Mouse (Mus musculus) intestine, embryonic 16.5 days (tissue): ENCODE results near the gene Thada. TPM values are rescaled to one million over a fixed set of nuclear protein-coding genes. Genes with fewer than 3 reads are reported as not detected.

Experiments
- ATAC-seq: fragments of 200-750 bp; cut with Nextera tagmentation; 2 replicates; pipeline ENCODE4 v1.8.0; 2017; ENCODE audit warnings: moderate TSS enrichment, moderate library complexity
- H3K27ac ChIP-seq: fragments of 300-500 bp; sonication (generic); 2 replicates; pipeline ENCODE4 v1.5.1; 2014; ENCODE audit warnings: mild to moderate bottlenecking, low read length
- H3K27me3 ChIP-seq: fragments of 300-500 bp; sonication (generic); replicated peaks from 2 replicates; pipeline ENCODE4 v1.6.1; 2014; ENCODE audit warnings: low read length, control low read depth, mixed read lengths; ENCODE audit not compliant: control insufficient read depth, insufficient read depth
- H3K36me3 ChIP-seq: fragments of 300-500 bp; sonication (generic); 2 replicates; pipeline ENCODE4 v1.6.1; 2014; ENCODE audit warnings: low read length, control low read depth; ENCODE audit not compliant: control insufficient read depth, insufficient read depth
- H3K4me1 ChIP-seq: fragments of 300-500 bp; sonication (generic); 2 replicates; pipeline ENCODE4 v1.6.1; 2014; ENCODE audit warnings: low read length, control low read depth, mixed read lengths; ENCODE audit not compliant: control insufficient read depth, insufficient read depth
- H3K4me2 ChIP-seq: fragments of 300-500 bp; sonication (generic); 2 replicates; pipeline ENCODE4 v1.6.1; 2014; ENCODE audit warnings: low read depth, low read length, control low read depth
- H3K4me3 ChIP-seq: fragments of 300-500 bp; sonication (generic); 2 replicates; pipeline ENCODE4 v1.5.1; 2014; ENCODE audit warnings: mild to moderate bottlenecking, low read length
- H3K9ac ChIP-seq: fragments of 300-500 bp; sonication (generic); 2 replicates; pipeline ENCODE4 v1.6.1; 2014; ENCODE audit warnings: low read depth, low read length
- H3K9me3 ChIP-seq: fragments of 300-500 bp; sonication (generic); 2 replicates; pipeline ENCODE4 v1.6.1; 2016; ENCODE audit warnings: low read length, control low read depth; ENCODE audit not compliant: control insufficient read depth
- WGBS: fragments of 180-500 bp; shearing (Covaris S2); extraction: QIAGEN DNeasy Blood & Tissue Kit; methylation state at CpG from one replicate; pipeline ENCODE4 v1.1.7; 2014; 5-methylcytosine and 5-hydroxymethylcytosine counted together
- polyA plus RNA-seq: library from polyadenylated mRNA; unstranded; fragments of >200 nt; fragmentation: Nextera tagmentation; extraction: Ambion mirVana; gene quantifications from 2 replicates; pipeline ENCODE4 v1.2.1, GENCODE M21; 2015

Thada gene
- polyA plus RNA-seq, 1 experiment from 2014 or later: 5.3 TPM

DNA sequence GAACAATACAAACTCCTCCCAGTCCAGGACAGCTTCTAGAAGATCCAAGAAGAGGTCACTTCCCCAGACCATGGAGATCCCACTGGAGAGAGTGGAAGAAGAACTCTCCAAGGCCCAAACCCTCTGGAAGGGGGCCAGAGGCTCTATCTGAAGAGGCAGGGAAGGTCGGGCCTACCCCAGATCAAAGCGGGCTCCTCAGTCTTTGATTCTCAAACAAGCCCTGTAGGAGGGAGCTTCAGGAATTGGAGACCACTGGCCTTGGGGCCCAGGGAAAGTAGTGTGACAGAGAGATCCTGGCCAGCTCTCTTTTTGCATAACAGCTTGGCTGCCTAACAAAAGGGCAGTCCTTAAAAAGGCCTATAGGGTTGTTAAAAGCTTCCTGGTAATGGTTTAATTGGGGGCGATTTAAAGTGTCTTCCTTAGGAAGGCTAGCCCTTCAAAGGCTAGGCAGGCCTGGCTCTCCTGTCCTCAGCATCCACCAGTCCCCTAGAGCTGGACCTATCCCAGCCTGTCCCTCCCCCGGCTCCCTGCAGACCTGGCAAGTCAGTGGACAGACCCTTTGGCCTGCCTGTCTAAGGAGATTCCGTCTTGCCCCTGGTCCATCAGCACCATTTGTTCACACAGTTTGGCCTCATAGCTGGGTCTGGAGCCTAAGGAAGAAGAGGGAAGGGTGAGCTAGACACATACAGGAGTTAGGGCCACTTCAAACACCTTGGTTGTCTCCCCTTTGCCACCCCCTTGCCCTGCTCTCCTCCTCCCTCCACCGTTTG, 313.6 kb downstream of the Thada start:
- H3K27me3 ChIP-seq: no peaks in the 10 kb centered on the region
- H3K9ac ChIP-seq: no peak overlapping the region
- 0 out of 2 replicates have a peak overlapping the region, but pooled peaks have one; percentile 16 for H3K27ac ChIP-seq
- H3K36me3 ChIP-seq: no peaks in the 10 kb centered on the region
- no peaks in the 10 kb centered on the region for H3K9me3 ChIP-seq
- H3K4me3 ChIP-seq: no peak overlapping the region
- 46% methylated on average over 6 of the region's 6 CpGs for WGBS
- no peak for ATAC-seq
- peaks cover 44% of the 10 kb centered on the region for H3K4me1 ChIP-seq
- H3K4me2 ChIP-seq: no peak overlapping the region

DNA sequence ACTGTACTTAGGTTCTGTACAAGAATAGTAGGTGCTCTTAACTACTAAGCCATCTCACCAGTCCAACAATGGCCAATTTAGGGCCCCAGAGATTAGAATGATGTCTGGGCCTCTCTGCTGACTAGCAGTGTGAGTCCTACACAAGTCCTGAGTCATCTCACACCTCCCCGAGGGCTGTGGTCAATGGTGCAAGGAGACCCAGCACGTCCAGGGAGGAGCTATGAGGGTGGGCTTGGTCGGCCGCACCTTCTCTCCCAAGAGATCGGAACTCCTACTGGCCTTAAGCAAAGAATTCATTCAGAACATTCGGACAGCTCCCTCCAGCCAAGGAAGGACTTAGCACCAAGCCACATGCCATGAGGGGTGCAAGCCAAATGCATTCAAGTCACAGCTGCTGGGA, 314.7 kb downstream of the Thada start:
- no peak for ATAC-seq
- H3K36me3 ChIP-seq: no peaks in the 10 kb centered on the region
- H3K27ac ChIP-seq: no peak overlapping the region
- no peaks in the 10 kb centered on the region for H3K9me3 ChIP-seq
- H3K27me3 ChIP-seq: no peaks in the 10 kb centered on the region
- H3K4me2 ChIP-seq: no peak overlapping the region
- WGBS: 71% methylated on average over 6 of the region's 6 CpGs
- peaks cover 54% of the 10 kb centered on the region for H3K4me1 ChIP-seq
- no peak overlapping the region for H3K9ac ChIP-seq
- no peak overlapping the region for H3K4me3 ChIP-seq

DNA sequence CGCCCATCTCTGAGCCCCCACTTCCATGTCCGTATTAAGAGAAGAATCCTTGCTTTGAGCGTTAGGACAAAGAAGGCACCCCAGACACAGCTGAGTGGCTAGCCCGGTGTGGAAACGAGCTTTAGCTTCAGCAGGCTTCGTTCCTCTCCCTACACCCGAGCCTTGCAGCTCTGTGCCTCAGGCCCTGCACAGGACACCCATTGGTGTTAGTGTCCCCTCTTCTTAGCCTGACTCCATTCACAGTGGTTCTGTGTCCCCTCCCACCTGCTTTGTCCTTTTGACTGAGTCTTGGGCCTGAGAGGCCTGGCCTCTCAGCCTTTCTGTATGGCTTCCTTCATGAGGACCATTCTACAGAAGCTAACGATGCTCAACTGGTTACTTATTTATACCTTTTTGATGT, 315.7 kb downstream of the Thada start:
- Histone ChIP-seq H3K9me3 (no peaks in the 10 kb centered on the region), H3K4me3 (no peak overlapping the region), H3K36me3 (no peaks in the 10 kb centered on the region), H3K4me2 (no peak overlapping the region), H3K27me3 (no peaks in the 10 kb centered on the region), H3K27ac (no peak overlapping the region), H3K9ac (no peak overlapping the region), H3K4me1 (peaks cover 60% of the 10 kb centered on the region)
- 81% methylated on average over 8 of the region's 8 CpGs for WGBS
- ATAC-seq: no peak

DNA sequence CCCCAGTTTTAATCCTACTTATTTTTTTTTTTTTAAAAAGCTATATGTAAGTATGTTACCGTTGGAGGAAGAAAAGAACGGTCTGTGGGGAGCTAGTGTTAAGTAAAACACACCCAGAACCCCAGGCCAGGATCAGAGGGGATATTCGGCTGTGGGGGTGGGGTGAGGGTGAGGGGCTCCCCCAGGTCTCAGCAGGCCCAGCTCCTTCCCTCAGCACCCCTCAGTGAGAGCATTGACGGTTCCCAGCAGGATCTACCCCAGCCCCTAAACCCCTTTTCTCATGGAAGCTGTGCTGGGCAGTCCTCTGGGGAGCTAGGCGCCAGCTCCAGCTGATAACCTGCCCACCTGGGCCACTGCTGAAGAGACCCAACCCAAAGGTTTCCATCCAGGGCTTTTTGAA, 316.4 kb downstream of the Thada start:
- Histone ChIP-seq H3K9me3 (no peaks in the 10 kb centered on the region), H3K4me2 (no peak overlapping the region), H3K27me3 (no peaks in the 10 kb centered on the region), H3K36me3 (no peaks in the 10 kb centered on the region), H3K4me1 (peaks cover 60% of the 10 kb centered on the region), H3K4me3 (no peak overlapping the region), H3K27ac (0 out of 2 replicates have a peak overlapping the region, but pooled peaks have one; percentile 16), H3K9ac (no peak overlapping the region)
- no peak for ATAC-seq
- WGBS: 63% methylated on average over 5 of the region's 5 CpGs

GRCm38 (mm10) chr17:84148499-84149484, 317.2 kb downstream of the Thada start:
- Histone ChIP-seq H3K4me2 (no peak overlapping the region), H3K36me3 (no peaks in the 10 kb centered on the region), H3K4me3 (no peak overlapping the region), H3K27ac (peak overlapping the region; percentile 55), H3K9me3 (no peaks in the 10 kb centered on the region), H3K4me1 (peaks cover 63% of the 10 kb centered on the region), H3K9ac (peak overlapping the region; percentile 21; the same call in 1 of the 2 replicates), H3K27me3 (no peaks in the 10 kb centered on the region)
- WGBS: 33% methylated on average over 11 of the region's 11 CpGs
- ATAC-seq: peak; percentile 61

DNA sequence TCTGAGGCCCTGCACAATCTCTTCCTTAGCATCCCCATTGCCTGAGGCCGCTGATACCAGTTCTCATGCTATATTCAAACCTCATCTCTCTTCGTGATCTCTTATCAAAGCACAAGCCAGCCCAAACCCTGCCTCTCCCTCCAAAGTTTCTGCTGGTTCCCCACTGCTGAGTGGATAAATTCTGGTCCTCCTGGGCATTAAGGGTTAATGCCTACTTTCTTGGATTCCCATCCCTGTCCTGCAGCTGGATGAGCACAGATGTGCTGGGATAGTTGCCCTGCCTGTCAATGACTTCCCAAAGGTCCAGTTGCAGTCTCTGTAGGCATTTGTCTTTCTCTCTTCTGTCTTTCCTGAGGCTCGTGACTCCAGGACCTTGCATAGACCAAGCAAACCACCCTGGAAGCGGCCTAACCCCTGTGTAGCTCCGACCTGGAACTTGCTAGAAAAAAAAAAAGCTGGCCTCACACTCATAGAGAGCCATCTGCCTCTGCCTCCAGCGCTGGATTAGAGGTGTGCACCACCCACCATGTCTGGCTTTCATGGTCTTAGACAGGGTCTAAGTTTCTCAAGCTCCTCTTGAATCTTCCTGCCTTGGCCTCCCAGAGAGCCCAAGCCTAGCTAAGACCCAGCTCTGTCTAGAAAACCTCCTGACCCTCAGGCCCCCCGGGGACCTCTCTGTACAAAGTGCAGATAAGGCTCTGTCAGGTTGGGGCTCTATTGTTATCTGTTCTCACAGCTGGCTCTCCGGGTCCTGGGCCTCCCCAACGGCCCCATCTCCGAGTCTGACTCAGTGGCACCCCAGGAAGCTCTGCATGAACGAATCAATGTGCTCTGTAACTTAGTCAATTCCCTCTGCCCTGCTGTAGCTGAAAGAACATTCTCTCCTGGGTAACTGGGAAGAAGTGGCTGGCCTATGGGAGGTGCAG, 318.6 kb downstream of the Thada start:
- peaks cover 68% of the 10 kb centered on the region for H3K4me1 ChIP-seq
- no peak overlapping the region for H3K4me2 ChIP-seq
- 55% methylated on average over 11 of the region's 11 CpGs for WGBS
- ATAC-seq: 0 out of 2 replicates have a peak, but pooled peaks have one; percentile 5
- no peaks in the 10 kb centered on the region for H3K27me3 ChIP-seq
- H3K9me3 ChIP-seq: no peaks in the 10 kb centered on the region
- no peak overlapping the region for H3K4me3 ChIP-seq
- H3K36me3 ChIP-seq: no peaks in the 10 kb centered on the region
- peak overlapping the region; percentile 88 for H3K27ac ChIP-seq
- H3K9ac ChIP-seq: peak overlapping the region; percentile 64

- Histone ChIP-seq H3K27ac (peak overlapping the region; percentile 88), H3K9ac (peak overlapping the region; percentile 64), H3K9me3 (no peaks in the 10 kb centered on the region), H3K4me1 (peaks cover 68% of the 10 kb centered on the region), H3K27me3 (no peaks in the 10 kb centered on the region), H3K4me2 (peak overlapping the region; percentile 17; the same call in 1 of the 2 replicates), H3K4me3 (no peak overlapping the region), H3K36me3 (no peaks in the 10 kb centered on the region)
- ATAC-seq: no peak
- WGBS: 61% methylated on average over 7 of the region's 7 CpGs
Measured at GRCm38 (mm10) chr17:84146458-84147182, 319.4 kb downstream of the Thada start.

DNA sequence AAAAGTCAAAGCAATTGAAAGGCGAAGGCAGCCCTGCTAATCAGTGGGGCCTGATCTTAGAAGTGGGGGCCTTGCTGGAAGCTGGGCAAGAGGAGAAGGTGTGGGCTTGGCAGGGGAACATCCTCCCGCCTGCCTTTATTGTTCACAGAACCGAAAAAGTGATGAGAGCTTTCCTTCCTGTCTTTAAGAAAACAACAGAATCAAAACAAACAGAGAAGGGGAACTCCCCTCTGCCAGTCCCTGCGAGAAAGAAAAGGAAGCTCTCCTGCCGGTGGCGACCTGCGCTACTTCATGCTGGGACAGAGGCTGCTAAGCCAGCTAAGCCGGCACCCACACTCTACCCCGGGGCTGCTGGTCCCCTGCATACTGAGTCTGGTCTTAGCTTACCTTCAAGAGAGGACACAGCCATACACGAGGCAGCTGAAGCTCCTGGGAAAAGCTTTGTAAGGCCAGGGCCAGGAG, 320.1 kb downstream of the Thada start:
- WGBS: 19% methylated on average over 10 of the region's 10 CpGs
- Histone ChIP-seq H3K4me2 (peak overlapping the region; percentile 17; the same call in 1 of the 2 replicates), H3K27ac (peak overlapping the region; percentile 88), H3K27me3 (no peaks in the 10 kb centered on the region), H3K36me3 (no peaks in the 10 kb centered on the region), H3K4me1 (peaks cover 74% of the 10 kb centered on the region), H3K4me3 (no peak overlapping the region), H3K9ac (peak overlapping the region; percentile 64), H3K9me3 (no peaks in the 10 kb centered on the region)
- no peak for ATAC-seq
